Mouse (Mus musculus) urinary bladder, postnatal 4 days (tissue): ENCODE data around the gene Dmrt2.

Experiments used
- DNase-seq, 2 experiments: peaks; one replicate each; pipeline ENCODE4 v3.0.0; 2021 to 2022; ENCODE audit warnings: low spot score in 2 of 2

Dmrt2 gene

DNA sequence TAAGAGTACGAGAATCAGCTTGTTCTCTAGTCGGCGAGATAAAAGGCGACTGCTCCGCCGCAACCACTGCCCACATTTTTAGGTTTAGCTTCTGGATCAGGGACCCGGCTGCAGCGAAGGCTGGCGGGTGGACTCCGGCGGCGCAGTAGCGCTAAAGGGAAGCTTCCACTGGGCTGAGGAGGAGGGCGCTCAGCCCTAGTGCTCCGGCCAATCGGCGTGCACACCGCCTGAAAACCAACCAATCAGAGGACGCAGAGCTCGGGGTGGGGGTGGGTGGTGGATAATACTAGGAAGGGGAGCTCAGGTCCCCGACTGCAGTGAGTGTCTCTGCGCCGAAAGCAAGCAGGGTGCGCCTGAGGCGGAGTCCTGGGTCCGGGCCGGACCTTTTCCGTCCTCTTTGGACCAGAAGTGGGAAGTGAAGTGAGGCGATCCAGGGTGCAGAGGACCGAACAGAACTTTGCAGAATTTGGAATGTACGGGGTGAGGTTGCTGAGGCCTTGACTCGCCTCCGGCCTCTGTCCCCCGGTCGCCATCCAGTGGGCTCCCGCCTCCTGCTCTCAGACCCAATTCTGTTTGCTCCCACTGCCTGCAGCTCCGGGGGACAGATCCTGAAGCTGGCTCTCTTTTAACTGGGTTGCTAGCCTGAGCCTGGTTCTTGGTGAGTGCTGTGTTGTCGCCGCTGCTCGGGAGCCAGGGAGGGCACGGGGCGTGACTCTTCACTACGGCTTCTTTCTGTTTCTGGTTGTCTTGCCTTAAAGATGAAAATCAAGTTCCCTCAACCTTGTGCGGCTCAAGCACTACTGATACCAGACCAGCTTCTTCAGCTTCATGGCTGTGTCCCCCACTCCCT is at the start of gene Dmrt2:
Gene Dmrt2 (plus strand): TSS at position 311 of the 850 bp plus-strand sequence.
- peak; percentile 46 to 71 for DNase-seq

DNA sequence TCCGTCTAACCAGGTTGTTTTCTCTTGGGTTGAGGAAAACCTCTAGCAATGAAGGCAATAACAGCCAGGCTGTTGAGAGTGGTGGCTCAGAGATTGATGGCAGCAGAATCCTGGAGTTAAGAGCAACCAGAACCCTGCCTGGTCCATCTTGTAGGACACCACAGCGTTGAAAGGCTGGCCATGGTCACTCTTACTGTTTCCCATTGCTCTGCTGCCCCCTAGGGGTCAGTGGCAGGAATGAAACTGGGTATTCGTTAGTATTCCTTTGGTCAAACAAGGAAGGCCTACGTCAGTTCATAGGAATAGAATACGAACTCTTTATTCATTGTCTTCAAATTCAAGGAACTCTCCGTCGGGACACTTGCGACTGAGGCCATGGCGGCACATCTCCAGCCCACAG is 43.7 kb upstream of the Dmrt2 start:
- DNase-seq = peak; percentile 51 to 67

DNA sequence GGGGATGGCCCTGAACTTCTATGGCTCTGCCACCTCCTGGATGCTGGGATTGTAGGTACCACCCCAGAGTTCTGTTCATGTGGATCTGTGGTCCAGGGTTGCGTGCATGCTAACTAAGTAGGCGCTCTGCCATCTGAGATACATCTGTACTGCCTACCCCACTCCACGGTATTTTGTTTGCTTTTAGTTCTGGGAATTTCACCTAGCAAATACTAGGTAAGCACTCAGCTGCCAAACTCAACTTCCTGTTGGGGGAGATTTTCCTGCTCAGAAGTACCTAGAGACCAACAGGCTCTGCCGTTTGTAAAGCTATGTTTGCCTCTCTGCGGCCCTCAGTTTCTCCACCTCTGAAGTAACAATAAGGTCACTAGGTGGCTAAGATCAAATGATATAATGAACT is 37.1 kb upstream of the Dmrt2 start:
- no peak for DNase-seq

DNA sequence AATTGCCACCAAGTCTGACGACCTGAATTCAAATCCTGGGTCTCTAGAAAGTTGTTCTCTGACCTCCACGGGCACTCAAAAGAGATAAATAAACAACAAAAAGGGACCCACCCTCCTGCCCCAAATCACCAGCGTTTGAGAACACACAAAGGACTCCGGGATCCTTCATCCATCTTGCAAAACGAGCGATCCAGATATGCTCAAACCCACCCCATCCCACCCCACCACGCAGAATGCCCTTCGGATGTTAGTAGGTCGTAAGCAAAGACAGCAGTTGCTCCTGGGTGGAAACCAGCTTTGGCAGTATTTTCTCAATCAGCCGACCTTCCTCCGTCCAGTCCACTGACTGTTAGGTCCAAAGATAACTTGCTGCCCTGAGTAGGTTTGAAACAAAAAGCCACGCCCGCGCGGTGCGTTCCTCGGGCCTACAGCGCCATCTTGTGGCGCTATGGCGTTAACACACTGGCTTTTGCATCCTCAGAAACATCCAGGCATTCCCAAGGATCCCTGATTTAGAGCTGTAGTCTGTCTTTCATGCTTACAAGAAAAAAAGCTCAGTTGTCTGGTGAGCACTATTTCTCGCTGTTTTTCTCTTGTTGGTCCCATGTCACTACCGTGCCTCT is 36.5 kb upstream of the Dmrt2 start:
- DNase-seq = peak; percentile 41 to 69

DNA sequence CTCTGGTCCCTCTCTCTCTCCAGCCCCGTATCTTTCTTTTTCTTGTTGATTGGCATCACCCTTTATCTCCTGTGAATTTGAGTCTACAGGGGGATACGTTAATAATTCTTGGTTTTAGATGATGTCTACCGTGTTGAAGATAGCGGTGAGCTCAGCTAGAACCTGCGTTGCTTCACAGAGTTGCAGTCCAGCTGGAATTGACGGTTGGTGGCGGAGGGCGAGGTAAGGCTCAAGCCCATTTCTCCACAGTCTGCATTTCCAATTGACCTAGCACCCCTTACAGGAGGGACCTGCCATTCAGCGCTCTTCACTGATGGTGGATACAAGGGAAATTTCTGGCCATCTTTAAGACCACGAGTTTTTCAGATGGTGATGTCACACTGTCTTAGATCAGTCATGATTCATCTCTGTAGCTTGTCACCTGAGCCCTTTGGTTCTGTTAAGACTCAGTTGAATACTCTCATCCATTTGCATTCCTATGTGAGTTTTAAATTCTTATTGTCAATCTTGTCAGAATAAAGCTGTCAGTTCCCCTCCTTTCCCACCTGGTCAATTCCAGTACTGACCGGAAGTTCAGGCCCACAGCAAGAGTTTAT is 33.3 kb upstream of the Dmrt2 start:
- DNase-seq = no peak

DNA sequence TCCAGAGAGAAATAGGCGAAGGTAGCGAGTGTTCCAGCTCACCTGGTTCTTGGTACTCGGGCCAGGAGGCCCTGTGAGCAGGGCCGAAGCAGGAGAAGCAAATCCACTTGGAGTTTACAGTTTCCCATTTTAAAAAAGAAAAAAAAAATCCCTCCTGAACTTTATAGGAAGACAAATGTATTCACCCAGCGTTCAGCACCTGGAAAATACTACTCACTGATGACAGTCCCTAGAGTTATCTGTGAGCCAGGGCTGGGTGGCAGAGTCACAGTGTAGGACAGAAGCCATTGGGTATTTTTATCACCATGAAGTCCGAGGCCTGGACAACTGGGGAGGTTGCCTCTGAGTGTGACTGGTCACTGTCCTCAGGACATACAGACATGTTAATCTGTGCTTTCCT is 30.4 kb upstream of the Dmrt2 start:
- no peak for DNase-seq

DNA sequence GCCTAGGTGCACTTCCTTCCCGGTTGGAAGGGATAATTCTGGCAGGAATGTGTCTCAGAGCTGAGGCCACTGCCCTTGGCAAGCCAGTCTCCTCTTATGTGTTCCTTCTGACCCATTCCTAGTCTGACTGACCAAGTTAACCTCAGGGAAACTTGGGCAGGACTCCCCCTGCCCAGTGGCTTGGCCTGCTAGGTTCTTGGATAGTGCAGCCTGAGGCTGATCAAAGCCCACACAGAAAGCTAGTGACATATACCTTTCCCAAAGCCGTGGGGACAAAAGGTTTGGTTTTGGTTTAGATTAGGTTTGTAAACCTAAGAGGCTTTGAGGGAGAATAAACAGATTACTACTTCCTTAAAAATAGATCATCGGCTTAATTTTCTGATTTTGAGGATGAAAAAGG is 25.1 kb upstream of the Dmrt2 start:
- DNase-seq = no peak

DNA sequence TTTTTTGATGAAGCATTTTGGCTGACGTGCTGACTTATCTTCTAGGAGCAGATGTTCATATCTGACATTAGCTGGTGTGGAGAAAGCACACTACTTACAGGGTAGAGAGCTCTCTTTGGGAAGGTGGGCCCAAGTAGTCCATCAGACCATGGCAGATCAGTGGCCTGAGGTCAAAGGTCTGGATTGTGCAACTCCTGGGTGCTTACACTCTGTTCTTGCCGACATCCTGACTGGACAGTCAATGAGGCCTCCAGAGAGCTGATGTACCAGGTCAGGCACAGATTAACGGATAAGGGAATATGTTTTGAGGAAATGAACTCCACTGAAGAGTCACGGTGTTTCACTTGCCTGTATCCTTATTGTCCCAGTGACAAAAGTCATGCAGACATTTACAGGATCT is 23.5 kb upstream of the Dmrt2 start:
- no peak for DNase-seq

DNA sequence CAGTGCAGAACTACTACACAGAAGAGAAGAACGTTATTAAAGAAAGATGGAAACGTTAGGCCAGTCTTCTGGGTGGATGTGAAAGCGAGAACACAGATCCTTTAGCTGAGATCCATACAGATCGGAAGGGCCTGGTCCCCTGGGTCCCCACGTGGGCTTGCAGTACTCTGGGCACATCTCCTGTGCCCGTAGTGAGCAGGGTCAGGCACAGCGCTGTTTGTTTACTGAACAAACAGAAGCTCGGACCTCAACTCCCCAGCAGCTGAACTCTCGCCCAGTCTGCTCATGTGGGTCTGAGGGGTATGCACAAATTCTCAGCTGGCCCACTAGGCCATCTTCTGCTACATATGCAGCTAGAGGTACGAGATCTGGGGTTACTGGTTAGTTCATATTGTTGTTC is 21.7 kb upstream of the Dmrt2 start:
- DNase-seq = no peak

DNA sequence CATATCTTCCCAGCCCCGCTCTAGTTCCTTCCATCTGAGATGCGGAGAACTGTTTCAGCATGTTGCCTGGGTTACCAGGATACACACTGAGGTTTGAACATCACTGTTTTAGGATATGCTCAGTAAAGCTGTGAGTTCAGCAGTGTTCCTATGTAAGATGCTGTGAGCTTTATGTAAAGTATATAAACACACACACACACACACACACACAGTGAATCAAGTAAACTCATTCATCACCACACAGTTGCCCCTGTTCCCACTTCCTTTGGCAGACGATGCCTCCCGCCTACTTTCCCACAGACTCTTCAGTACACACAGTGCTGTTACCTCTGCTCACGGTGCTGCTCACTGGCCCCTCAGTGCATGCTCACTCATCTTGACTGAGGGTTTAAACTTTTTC is 19.7 kb upstream of the Dmrt2 start:
- DNase-seq = no peak

DNA sequence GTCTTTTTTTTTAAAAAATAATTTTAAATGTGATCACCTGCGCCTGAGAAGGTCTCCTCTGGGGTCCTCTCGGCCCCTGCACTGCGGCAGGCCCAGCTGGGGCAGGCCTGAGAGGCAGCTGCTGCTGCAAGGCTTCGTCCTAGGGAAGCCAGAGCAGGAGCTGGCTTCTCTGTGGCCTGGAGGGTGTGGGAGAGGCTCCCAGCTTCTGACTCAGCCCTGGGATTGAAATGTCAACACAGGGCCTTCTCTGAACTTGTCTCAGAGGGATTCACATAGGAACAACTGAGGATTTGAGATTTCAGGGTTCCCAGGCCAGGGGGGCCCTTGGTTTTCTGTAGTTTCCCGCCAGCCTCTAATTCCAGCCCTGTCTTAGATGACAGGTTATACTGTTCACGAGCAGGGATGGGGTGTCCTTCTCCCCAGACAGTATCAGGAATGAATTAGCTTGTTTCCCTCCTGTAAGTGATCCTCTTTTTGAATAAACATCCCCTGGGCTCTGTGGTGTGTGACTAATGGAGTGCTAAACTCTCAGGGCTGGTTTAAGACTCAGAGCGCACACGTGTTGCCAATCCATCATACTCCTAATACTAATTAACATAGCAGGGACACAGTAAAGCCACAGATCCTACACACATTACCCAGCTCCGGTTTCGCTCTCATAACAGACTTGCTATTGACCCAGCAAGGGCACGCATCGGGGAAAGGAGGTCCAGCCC is 18.0 kb upstream of the Dmrt2 start:
- no peak for DNase-seq

DNA sequence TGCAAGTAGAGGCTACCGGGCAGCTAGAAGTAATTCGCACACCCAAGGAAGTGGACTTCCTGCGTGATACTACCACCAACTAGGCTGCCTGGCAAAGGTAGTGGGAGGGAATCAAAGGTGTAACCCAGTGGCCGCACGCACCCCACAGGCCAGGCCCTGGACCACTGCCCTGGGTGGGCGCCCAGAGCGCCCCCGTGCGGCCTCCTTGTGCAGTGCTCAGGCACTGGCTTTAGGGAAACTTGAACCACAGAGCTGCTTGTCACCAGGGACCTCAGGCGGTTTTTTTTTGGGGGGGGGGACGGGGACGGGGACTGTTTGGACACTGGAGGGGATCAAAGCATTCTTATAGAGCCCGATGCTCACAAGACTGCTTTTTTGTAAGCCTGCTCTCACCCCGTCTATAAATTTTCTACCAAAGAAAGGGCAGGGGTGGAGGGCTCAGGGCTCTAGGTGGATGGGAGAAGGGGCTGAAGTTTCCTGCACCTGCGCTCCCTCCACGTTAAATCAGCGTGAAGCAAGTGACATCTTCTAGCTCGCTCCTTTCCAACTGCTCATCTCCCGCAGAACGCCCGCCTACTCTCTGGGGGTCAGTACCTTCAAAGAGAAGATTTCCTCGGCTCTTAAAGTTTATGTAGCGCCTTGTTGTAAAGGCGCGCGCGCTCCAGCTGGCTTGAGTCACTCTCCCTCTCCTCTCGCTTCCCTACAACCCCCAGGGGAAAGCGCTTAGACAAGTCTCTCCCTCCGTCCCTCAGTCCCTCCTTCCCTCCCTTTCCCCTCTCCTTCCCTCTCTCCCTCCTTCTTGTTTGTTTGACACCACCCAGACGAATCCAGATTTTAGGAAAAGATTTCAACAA is 6.5 kb upstream of the Dmrt2 start:
- no peak for DNase-seq

DNA sequence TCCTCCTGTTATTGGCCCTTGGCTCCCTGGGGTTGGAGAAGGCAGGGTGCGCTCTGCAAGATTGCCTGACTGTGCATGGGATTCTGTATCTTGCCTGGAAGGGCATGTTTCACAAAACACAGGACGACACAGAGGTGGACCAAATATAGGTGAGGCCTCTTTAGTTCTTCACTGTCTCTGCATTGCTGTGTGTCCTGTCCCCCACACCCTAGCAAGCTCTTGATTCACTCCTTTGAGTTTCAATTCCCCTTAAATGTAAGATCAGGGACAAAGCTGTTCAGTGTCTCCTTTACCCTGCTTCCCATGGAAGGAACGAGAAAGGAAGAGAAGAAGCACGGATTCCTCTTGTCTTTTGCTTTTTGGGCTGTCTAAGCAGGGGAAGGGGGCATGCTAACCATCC is 4.4 kb upstream of the Dmrt2 start:
- no peak for DNase-seq

DNA sequence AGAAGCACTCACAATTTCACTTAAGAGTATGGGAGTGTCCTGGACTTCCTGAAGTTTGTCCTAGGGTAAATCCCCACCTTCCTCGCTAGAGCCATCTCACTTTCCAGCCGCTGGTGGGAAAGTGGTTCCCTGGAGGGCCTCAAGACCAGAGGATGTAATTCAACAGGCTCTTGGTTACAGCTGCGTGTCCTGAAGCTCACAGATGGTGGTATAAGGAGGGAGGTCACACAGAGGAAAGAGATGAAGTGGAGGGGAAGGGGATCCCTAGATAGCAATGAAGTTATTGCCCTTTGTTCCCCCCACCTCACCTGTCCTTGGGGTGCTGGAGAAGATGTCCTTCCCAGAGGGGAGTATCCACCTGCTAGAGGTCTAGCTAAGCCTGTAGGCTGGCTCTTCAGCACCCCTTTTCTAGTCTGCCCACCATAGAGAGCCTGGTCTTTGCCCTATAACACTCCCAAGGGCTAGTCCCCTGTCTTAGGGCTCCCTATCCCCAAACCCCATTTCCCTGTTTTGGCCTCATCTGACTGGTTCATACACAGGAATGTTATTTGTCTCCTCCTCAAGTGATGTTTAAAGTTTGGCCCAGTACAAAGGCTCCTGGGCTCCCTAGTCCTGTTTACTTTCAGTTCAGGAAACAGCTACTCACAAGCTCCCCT is 2.5 kb upstream of the Dmrt2 start:
- no peak for DNase-seq

DNA sequence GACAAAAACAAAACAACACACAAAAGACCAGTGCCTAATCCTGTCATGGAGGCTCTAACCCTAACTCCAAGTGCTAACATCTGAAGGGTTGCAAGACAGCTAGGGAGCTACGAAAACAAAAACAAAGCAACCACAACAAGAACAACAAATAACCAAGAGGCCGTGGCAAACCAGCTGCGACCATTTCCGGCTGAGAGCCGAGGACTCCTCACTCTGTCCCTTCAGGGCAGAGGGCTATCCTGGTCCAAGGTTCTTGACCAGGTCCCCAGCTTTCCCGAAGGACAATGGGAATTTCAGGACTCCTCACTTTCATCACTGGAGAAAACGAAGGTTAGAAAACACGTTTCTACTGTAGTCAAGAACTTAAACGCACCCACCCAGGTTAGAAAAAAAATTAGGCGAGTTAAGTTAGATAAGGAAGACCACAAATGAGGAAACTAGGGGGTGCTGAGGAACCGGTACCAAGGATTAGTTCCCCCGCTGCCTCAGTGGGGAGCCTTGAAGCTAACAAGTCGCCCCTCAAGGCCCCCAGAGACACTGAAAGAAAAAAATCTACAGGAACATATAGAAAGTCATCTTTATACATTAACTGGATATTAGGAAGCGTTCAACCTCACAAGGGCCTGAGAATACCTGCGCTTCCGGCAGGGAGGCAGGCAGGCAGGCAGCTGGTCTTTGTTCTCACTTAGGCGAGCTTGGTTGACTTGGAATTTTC is 1.5 kb upstream of the Dmrt2 start:
- no peak for DNase-seq

DNA sequence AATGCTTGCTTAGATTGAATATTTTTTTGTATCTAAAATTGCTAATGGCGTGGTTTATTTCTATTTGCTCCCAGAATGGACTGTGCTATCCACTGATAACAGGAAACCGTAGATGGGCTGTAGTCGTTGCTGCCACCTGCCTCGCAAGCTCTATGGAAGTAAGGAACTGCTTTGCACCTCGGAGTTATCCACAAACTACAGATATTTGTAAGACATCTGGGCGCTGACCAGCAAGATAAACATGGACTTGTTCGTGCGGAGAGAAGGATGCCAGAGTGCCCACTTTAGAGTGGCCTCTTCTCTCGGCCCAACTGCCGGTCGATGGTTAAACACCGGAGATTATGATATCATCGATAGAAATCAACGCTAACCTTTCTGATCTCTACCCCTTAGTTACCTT is 530 bp upstream of the Dmrt2 start:
- DNase-seq = no peak

DNA sequence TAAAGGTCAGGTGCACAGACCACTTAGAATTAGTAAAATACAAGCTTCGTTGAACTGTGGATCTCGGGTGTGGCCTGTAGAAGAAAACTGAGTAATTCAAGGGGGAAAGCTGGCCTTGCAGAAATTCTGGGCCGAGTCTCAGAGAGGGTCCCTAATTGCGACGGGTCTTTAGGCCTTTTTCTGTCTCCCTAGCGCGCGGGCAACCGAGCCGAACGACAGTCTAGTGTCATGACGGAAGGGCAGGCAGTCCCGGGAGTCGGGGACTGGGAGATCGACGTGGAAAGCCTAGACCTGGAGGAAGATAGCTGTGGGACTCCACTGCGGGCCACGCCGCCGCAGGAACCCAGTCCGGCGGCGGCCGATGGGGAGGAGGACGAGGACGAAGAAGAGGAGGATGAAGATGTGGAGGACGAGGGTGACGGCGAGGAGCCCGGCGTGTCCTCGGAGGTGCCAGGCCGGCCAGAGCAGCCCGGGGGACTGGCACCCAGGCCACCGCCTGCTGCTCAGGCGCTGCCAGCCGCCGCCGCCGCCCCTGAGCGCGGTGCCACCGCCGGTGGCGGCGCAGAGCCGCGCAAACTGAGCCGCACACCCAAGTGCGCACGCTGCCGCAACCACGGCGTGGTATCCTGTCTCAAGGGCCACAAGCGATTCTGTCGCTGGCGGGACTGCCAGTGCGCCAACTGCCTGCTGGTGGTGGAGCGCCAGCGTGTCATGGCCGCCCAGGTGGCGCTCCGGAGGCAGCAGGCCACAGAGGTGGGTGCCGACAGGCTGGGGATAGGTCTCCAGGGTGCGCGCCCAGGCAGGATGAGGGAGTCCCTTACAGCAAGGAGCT is 1.2 kb downstream of the Dmrt2 start:
- no peak for DNase-seq

DNA sequence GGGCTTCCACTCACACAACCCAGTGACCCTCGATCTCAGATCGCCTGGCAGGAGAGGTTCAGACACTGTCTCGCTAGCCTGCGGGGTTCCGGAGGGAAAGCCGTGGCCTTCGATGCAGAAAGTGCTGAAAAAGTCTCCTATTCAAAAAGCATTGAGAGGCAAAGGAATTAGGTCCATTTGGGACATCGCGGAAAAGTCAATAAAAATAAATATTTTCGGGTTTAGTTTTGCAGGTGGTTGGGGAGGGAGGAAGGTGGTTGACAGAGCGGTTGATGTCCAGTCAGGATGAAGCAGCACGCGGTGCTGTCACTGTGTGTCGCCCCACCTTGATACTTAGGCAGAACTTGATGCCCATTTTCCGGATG is 1.8 kb downstream of the Dmrt2 start:
- DNase-seq = no peak

DNA sequence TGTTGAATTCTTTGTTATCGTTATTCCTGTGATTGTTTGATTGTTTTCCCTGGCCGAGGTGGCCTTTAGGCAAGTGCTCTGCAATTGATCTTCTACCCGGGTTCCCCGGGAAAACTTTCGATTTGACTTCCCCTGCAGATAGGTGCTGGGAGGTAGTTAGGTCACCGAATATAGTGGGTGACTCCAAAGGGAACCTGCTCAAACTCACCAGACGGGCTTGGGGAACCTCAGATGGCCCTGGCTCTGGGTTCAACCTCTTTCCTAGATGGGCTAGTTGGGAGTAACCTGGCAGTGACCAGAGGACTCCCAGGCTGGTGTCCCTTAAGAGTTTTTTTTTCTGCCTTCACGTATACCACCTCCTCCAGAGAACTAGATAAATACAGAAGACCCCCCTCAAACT is 2.5 kb downstream of the Dmrt2 start:
- DNase-seq = no peak
